11 mouse cellular contexts compared by ENCODE assay signal in genomic region chr10:120384797-120385600, GRCm38 (mm10).
DNase-seq lines count a peak whose midpoint lies in the region; ATAC-seq lines count a peak whose summit lies in the region.
"Had no signal": no experiment of that assay in that cellular context is flagged by ENCODE, and none has a peak within 500 bp of the region (broad histone marks: within the 10 kb centered on the region; RNA-seq: fewer than 3 reads in every experiment).

No protein-coding gene starts in this region.

- H3K9ac ChIP-seq in embryonic facial prominence, embryonic 14.5 days (ENCODE audit: low read depth, low read length): no peak overlapping the region
- H3K9ac ChIP-seq in intestine, embryonic 15.5 days: no peak overlapping the region
- H3K9ac ChIP-seq in liver, embryonic 11.5 days (ENCODE audit: low read depth, low read length): no peak overlapping the region
- H3K9ac ChIP-seq in forebrain, embryonic 15.5 days (replicated peaks): no peak overlapping the region
- H3K9ac ChIP-seq: hindbrain, embryonic 15.5 days had no signal

- H3K9me3 ChIP-seq in embryonic facial prominence, embryonic 14.5 days (ENCODE audit: control insufficient read depth, low read length): no peaks in the 10 kb centered on the region
- no peaks in the 10 kb centered on the region for H3K9me3 ChIP-seq in intestine, embryonic 15.5 days
- no peaks in the 10 kb centered on the region for H3K9me3 ChIP-seq in liver, embryonic 11.5 days (ENCODE audit: control insufficient read depth, low read length)
- H3K9me3 ChIP-seq in forebrain, embryonic 15.5 days: no peaks in the 10 kb centered on the region
- H3K9me3 ChIP-seq: hindbrain, embryonic 15.5 days had no signal

- 59% methylated on average over 10 of the region's 10 CpGs for WGBS in embryonic facial prominence, embryonic 14.5 days
- 49% methylated on average over 10 of the region's 10 CpGs for WGBS in intestine, embryonic 15.5 days
- 55% methylated on average over 10 of the region's 10 CpGs for WGBS in liver, embryonic 11.5 days
- WGBS in forebrain, embryonic 15.5 days: 49% methylated on average over 10 of the region's 10 CpGs

- no peaks in the 10 kb centered on the region for H3K27me3 ChIP-seq in embryonic facial prominence, embryonic 14.5 days (replicated peaks; ENCODE audit: control insufficient read depth, insufficient read depth, low read length)
- no peaks in the 10 kb centered on the region for H3K27me3 ChIP-seq in intestine, embryonic 15.5 days (replicated peaks)
- no peaks in the 10 kb centered on the region for H3K27me3 ChIP-seq in liver, embryonic 11.5 days (replicated peaks; ENCODE audit: control insufficient read depth, insufficient read depth, low read length)
- peaks cover 3% of the 10 kb centered on the region; the same call in 1 of the 2 replicates for H3K27me3 ChIP-seq in forebrain, embryonic 15.5 days

- no peak overlapping the region for H3K4me2 ChIP-seq in embryonic facial prominence, embryonic 14.5 days (ENCODE audit: low read depth, low read length)
- H3K4me2 ChIP-seq in intestine, embryonic 15.5 days (replicated peaks): no peak overlapping the region
- H3K4me2 ChIP-seq in liver, embryonic 11.5 days: no peak overlapping the region
- H3K4me2 ChIP-seq in forebrain, embryonic 15.5 days (replicated peaks): no peak overlapping the region
- H3K4me2 ChIP-seq: hindbrain, embryonic 15.5 days had no signal

- H3K36me3 ChIP-seq in embryonic facial prominence, embryonic 14.5 days (ENCODE audit: control insufficient read depth, insufficient read depth, low read length): no peaks in the 10 kb centered on the region
- 0 out of 2 replicates have a peak, but pooled peaks cover 2% of the 10 kb centered on the region for H3K36me3 ChIP-seq in intestine, embryonic 15.5 days
- peaks cover 3% of the 10 kb centered on the region; the same call in 1 of the 2 replicates for H3K36me3 ChIP-seq in liver, embryonic 11.5 days (ENCODE audit: control insufficient read depth, insufficient read depth, low read length)
- no peaks in the 10 kb centered on the region for H3K36me3 ChIP-seq in forebrain, embryonic 15.5 days
- H3K36me3 ChIP-seq: hindbrain, embryonic 15.5 days had no signal

- no peak overlapping the region for H3K4me3 ChIP-seq in embryonic facial prominence, embryonic 14.5 days (ENCODE audit: low read depth, low read length)
- H3K4me3 ChIP-seq in intestine, embryonic 15.5 days (replicated peaks): no peak overlapping the region
- no peak overlapping the region for H3K4me3 ChIP-seq in liver, embryonic 11.5 days (ENCODE audit: low read depth, low read length)
- H3K4me3 ChIP-seq in forebrain, embryonic 15.5 days: no peak overlapping the region
- H3K4me3 ChIP-seq: hindbrain, embryonic 15.5 days; myocyte had no signal

- peak; percentile 54 for ATAC-seq in activated CD4-positive, CD25-positive, alpha-beta regulatory T cell, adult 4 months
- ATAC-seq in embryonic facial prominence, embryonic 14.5 days (ENCODE audit: low read depth): peak; percentile 57; the same call in 1 of the 2 replicates
- ATAC-seq in intestine, embryonic 15.5 days: peak; percentile 52
- peak; percentile 50 for ATAC-seq in liver, embryonic 11.5 days (replicated peaks; ENCODE audit: low FRiP score)
- ATAC-seq in forebrain, embryonic 15.5 days (replicated peaks): no peak

- peaks cover 29% of the 10 kb centered on the region for H3K4me1 ChIP-seq in embryonic facial prominence, embryonic 14.5 days (ENCODE audit: control insufficient read depth, insufficient read depth, low read length)
- peaks cover 38% of the 10 kb centered on the region for H3K4me1 ChIP-seq in intestine, embryonic 15.5 days (replicated peaks)
- H3K4me1 ChIP-seq in liver, embryonic 11.5 days (replicated peaks; ENCODE audit: control insufficient read depth, insufficient read depth, low read length): peaks cover 19% of the 10 kb centered on the region
- peaks cover 28% of the 10 kb centered on the region for H3K4me1 ChIP-seq in forebrain, embryonic 15.5 days

- H3K27ac ChIP-seq in embryonic facial prominence, embryonic 14.5 days (replicated peaks; ENCODE audit: low read depth, low read length): no peak overlapping the region
- no peak overlapping the region for H3K27ac ChIP-seq in intestine, embryonic 15.5 days
- 0 out of 2 replicates have a peak overlapping the region, but pooled peaks have one; percentile 10 for H3K27ac ChIP-seq in liver, embryonic 11.5 days (ENCODE audit: low read depth, low read length)
- H3K27ac ChIP-seq in forebrain, embryonic 15.5 days (replicated peaks): no peak overlapping the region
- H3K27ac ChIP-seq: hindbrain, embryonic 15.5 days had no signal

- no peak for DNase-seq in embryonic facial prominence, embryonic 14.5 days (ENCODE audit: low spot score)
- DNase-seq in liver, embryonic 11.5 days (ENCODE audit: low spot score): no peak
- DNase-seq in ovary, postnatal 10 days (ENCODE audit: low spot score): no peak
- no peak for DNase-seq in layer of hippocampus, adult 18-20 months (ENCODE audit: low spot score in 2 of 2)
- no peak for DNase-seq in spleen, postnatal 36 days (ENCODE audit: low spot score in 2 of 2)
- DNase-seq: thymus, adult 2 months had no signal
